Mouse (Mus musculus) small intestine, adult 10 weeks (tissue): ENCODE measurements around the gene Sh3gl1. TPM values are rescaled to one million over a fixed set of nuclear protein-coding genes. Genes with fewer than 3 reads are reported as not detected.

Experiments
- polyA plus RNA-seq: library from polyadenylated mRNA; stranded (reverse); fragments of 350-450 nt; fragmentation: Illumina TruSeq; extraction: RNeasy Lipid Tissue Mini Kit (QIAGEN cat#74804); gene quantifications from one replicate; pipeline ENCODE4 v1.2.3, GENCODE M21; 2014; ENCODE audit warnings: low replicate concordance

The Sh3gl1 gene
- 0.52 TPM for polyA plus RNA-seq

GRCm38 (mm10) chr17:56036176-56036900 is at the start of gene Sh3gl1:
Sh3gl1 (minus strand) TSS chr17:56036635.

GRCm38 (mm10) chr17:56078880-56079795 is 42.7 kb upstream of the Sh3gl1 start, which contains the start of gene Hdgfl2:
Hdgfl2 (plus strand) TSS chr17:56079634.

GRCm38 (mm10) chr17:56074827-56075208 is 38.4 kb upstream of the Sh3gl1 start, which contains the start of gene Ubxn6:
Ubxn6 (minus strand) TSS chr17:56075028.

GRCm38 (mm10) chr17:56040030-56040856 is 3.8 kb upstream of the Sh3gl1 start, which contains the start of gene Chaf1a:
Chaf1a (plus strand) TSS chr17:56040439.

GRCm38 (mm10) chr17:56005415-56006061 is 30.9 kb downstream of the Sh3gl1 start, which contains the start of the genes Stap2 and Mpnd:
Stap2 (minus strand) TSS chr17:56005584.
Mpnd (plus strand) TSS chr17:56005711.

GRCm38 (mm10) chr17:55986030-55986961 is 50.1 kb downstream of the Sh3gl1 start, which contains the start of gene Fsd1:
Fsd1 (plus strand) TSS chr17:55986509.

GRCm38 (mm10) chr17:55969966-55970891 is 66.2 kb downstream of the Sh3gl1 start, which contains the start of gene Shd:
Shd (plus strand) TSS chr17:55970467.

Other genes starting within 250 kb of the Sh3gl1 start
- gene Zfp119a, start 157.7 kb downstream of the Sh3gl1 start, polyA plus RNA-seq = 19.6 TPM
- 40.5 TPM for gene Zfp959, start 144.5 kb downstream of the Sh3gl1 start, polyA plus RNA-seq
- gene Zfp119b, start 87.1 kb downstream of the Sh3gl1 start, polyA plus RNA-seq = 20.5 TPM
- not detected for gene Ebi3, start 84.0 kb downstream of the Sh3gl1 start, polyA plus RNA-seq
- gene Yju2, start 77.5 kb downstream of the Sh3gl1 start, polyA plus RNA-seq = not detected
- not detected for gene Shd, start 66.2 kb downstream of the Sh3gl1 start, polyA plus RNA-seq
- gene Fsd1, start 50.1 kb downstream of the Sh3gl1 start, polyA plus RNA-seq = not detected
- gene Stap2, start 31.1 kb downstream of the Sh3gl1 start, polyA plus RNA-seq = 15.4 TPM
- gene Mpnd, start 30.9 kb downstream of the Sh3gl1 start, polyA plus RNA-seq = 0.63 TPM
- 0.26 TPM for gene Chaf1a, start 3.8 kb upstream of the Sh3gl1 start, polyA plus RNA-seq
- 14.4 TPM for gene Ubxn6, start 38.4 kb upstream of the Sh3gl1 start, polyA plus RNA-seq
- 2.2 TPM for gene Hdgfl2, start 43.0 kb upstream of the Sh3gl1 start, polyA plus RNA-seq
- gene Plin4, start 73.2 kb upstream of the Sh3gl1 start, polyA plus RNA-seq = 0.41 TPM
- gene Plin5, start 81.0 kb upstream of the Sh3gl1 start, polyA plus RNA-seq = not detected
- gene Lrg1, start 85.4 kb upstream of the Sh3gl1 start, polyA plus RNA-seq = not detected
- gene Sema6b, start 103.7 kb upstream of the Sh3gl1 start, polyA plus RNA-seq = not detected
- gene Tnfaip8l1, start 125.8 kb upstream of the Sh3gl1 start, polyA plus RNA-seq = 0.97 TPM
- 5.6 TPM for gene Mydgf, start 147.3 kb upstream of the Sh3gl1 start, polyA plus RNA-seq
- 0.15 TPM for gene Dpp9, start 182.3 kb upstream of the Sh3gl1 start, polyA plus RNA-seq
- gene Fem1a, start 220.2 kb upstream of the Sh3gl1 start, polyA plus RNA-seq = 2.2 TPM
- 0.63 TPM for gene Ticam1, start 240.2 kb upstream of the Sh3gl1 start, polyA plus RNA-seq